Mouse (Mus musculus): Measurements from ENCODE around the gene Ccer2. TPM values are rescaled to one million over a fixed set of nuclear protein-coding genes. Genes with fewer than 3 reads are reported as not detected.

The Ccer2 gene
- polyA plus RNA-seq, 1 experiment from 2014 or later = not detected

DNA sequence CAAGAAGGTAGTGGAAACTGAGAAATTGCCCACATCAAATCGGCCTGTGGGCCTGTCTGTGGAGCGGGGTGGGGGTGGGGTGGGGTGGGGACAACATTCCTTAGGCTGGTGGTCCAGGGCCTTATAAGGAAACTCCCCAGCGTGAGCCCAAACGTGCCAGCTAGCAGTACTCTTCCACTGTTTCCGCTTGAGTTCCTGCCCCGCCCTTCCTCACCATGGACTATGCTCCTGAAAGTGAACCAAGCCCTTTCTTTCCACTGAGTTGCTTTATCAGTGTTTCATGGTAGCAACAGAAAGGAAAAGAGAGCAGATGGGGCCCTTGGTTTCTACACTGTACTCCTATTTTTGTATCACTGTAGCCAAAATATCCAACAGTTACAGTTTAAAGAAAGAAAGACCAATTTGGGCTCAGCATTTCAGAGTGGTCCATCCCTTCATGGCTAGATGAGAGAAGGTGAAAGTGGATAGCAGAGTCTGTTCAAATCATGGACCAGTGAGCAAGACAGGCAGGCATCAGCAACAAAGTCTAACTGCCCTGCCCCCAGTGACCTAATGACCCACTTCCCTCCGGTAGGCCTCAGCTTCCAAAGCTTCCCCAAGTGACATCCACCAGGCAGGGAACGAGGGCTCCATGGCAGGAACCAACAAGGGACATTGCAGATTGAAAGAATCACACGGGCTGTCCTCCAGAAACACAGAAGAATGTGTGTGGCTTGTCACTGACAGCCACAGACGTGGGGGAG, 47.0 kb downstream of the Ccer2 start:
- H3K27me3 ChIP-seq (ENCODE audit: control insufficient read depth, insufficient read depth, low read depth, low read length) = no peaks in the 10 kb centered on the region
- ATAC-seq (ENCODE audit: low read depth) = peak; percentile 49
- no peaks in the 10 kb centered on the region for H3K36me3 ChIP-seq (ENCODE audit: control insufficient read depth, insufficient read depth)
- H3K9me3 ChIP-seq (replicated peaks; ENCODE audit: control insufficient read depth, low read length) = no peaks in the 10 kb centered on the region
- peaks cover 33% of the 10 kb centered on the region for H3K4me1 ChIP-seq (ENCODE audit: control insufficient read depth, low read depth, low read length)
- 12% methylated on average over 10 of the region's 10 CpGs for WGBS (ENCODE audit: insufficient replicate concordance)
- peak overlapping the region; percentile 78 for H3K27ac ChIP-seq (ENCODE audit: low read length)
- no peak overlapping the region for H3K4me3 ChIP-seq (ENCODE audit: low read depth, low read length)
- peak overlapping the region; percentile 21 for H3K9ac ChIP-seq (ENCODE audit: low read depth, low read length)
- peak overlapping the region; percentile 27; the same call in 1 of the 2 replicates for H3K4me2 ChIP-seq (ENCODE audit: low read depth, low read length)

DNA sequence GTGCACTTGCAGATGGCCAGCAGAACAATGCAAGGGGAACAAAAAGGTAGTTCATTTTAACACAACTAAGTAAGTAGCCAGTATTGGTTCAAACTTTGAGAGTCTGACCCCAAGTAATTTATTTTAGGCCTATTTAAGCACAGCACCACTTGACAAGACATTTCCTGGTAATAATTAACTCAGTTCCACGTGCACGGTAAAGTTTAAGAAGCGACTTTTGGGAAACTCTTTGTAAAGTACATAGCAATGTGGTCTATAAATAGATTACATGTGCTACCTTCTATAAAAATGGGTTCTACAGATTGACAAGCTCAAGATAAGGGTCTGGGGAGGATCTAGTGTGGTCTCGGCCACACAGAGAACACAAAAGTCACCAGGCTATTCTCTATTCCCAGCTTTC, 47.8 kb downstream of the Ccer2 start:
- H3K9ac ChIP-seq (ENCODE audit: low read depth, low read length) = no peak overlapping the region; the same call in 1 of the 2 replicates
- H3K36me3 ChIP-seq (ENCODE audit: control insufficient read depth, insufficient read depth) = no peaks in the 10 kb centered on the region
- H3K4me2 ChIP-seq (ENCODE audit: low read depth, low read length) = no peak overlapping the region
- no peak overlapping the region for H3K4me3 ChIP-seq (ENCODE audit: low read depth, low read length)
- no peaks in the 10 kb centered on the region for H3K9me3 ChIP-seq (replicated peaks; ENCODE audit: control insufficient read depth, low read length)
- ATAC-seq (ENCODE audit: low read depth) = no peak
- 23% methylated on average over 4 of the region's 4 CpGs for WGBS (ENCODE audit: insufficient replicate concordance)
- H3K4me1 ChIP-seq (ENCODE audit: control insufficient read depth, low read depth, low read length) = peaks cover 38% of the 10 kb centered on the region
- peak overlapping the region; percentile 78 for H3K27ac ChIP-seq (ENCODE audit: low read length)
- H3K27me3 ChIP-seq (ENCODE audit: control insufficient read depth, insufficient read depth, low read depth, low read length) = no peaks in the 10 kb centered on the region

DNA sequence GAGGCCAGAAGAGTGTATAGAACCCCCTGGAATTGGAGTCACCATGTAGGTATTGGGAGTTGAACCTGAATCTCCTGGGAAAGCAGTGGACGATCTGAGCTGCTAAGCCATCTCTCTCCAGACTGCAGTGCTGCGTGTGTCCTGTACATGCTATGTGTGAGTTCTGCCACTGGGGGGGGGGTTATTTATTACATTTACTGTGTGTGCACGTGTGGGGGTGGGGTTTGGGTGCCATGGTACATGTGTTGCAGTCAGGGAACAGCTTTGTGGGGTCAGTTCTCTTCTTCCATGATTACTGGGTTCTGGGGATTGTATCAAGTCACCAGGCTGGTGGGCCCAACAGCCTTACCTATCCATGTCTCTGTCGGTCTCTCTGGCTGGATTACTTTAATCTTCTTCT, 50.9 kb downstream of the Ccer2 start:
- ATAC-seq (ENCODE audit: low read depth) = no peak
- Histone ChIP-seq H3K4me3 (ENCODE audit: low read depth, low read length) (no peak overlapping the region), H3K4me1 (ENCODE audit: control insufficient read depth, low read depth, low read length) (peaks cover 40% of the 10 kb centered on the region), H3K27ac (ENCODE audit: low read length) (no peak overlapping the region), H3K27me3 (ENCODE audit: control insufficient read depth, insufficient read depth, low read depth, low read length) (no peaks in the 10 kb centered on the region), H3K9me3 (replicated peaks; ENCODE audit: control insufficient read depth, low read length) (no peaks in the 10 kb centered on the region), H3K9ac (ENCODE audit: low read depth, low read length) (no peak overlapping the region), H3K36me3 (ENCODE audit: control insufficient read depth, insufficient read depth) (no peaks in the 10 kb centered on the region), H3K4me2 (ENCODE audit: low read depth, low read length) (no peak overlapping the region)
- 56% methylated on average over 4 of the region's 4 CpGs for WGBS (ENCODE audit: insufficient replicate concordance)

DNA sequence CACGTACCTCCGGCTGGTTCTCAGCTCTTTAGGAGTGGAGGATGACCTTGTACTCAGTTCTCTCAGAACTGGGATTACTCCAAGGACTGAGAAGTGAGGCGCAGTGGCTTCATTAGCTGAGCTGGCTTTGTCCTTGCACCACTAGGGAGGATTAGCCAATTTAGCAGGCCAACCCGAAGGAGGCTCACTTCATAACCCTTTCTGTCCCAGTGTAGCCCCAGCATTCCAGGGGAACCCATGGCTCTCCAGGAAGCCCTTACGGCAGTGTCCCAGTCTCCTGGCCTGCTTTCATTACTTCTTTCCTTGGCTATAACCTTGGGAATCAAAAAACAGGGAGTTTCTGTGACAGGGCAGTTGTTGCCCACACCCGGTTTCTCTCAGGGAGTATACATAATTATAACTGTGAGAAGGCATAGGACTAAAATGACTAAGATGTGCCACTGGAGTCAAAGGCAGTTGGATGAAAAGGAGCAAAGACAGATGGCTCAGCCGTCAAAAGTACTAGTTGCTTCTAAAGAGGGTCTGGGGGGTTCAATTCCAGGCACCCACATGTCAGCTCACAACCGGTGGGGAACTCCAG, 51.8 kb downstream of the Ccer2 start:
- peak overlapping the region; percentile 99 for H3K27ac ChIP-seq (ENCODE audit: low read length)
- WGBS (ENCODE audit: insufficient replicate concordance) = 58% methylated on average over 8 of the region's 8 CpGs
- H3K9ac ChIP-seq (ENCODE audit: low read depth, low read length) = peak overlapping the region; percentile 95
- H3K9me3 ChIP-seq (replicated peaks; ENCODE audit: control insufficient read depth, low read length) = no peaks in the 10 kb centered on the region
- no peaks in the 10 kb centered on the region; the same call in 1 of the 2 replicates for H3K36me3 ChIP-seq (ENCODE audit: control insufficient read depth, insufficient read depth)
- no peak for ATAC-seq (ENCODE audit: low read depth)
- H3K4me3 ChIP-seq (ENCODE audit: low read depth, low read length) = peak overlapping the region; percentile 93
- H3K27me3 ChIP-seq (ENCODE audit: control insufficient read depth, insufficient read depth, low read depth, low read length) = no peaks in the 10 kb centered on the region
- H3K4me1 ChIP-seq (ENCODE audit: control insufficient read depth, low read depth, low read length) = peaks cover 41% of the 10 kb centered on the region
- H3K4me2 ChIP-seq (ENCODE audit: low read depth, low read length) = peak overlapping the region; percentile 100

DNA sequence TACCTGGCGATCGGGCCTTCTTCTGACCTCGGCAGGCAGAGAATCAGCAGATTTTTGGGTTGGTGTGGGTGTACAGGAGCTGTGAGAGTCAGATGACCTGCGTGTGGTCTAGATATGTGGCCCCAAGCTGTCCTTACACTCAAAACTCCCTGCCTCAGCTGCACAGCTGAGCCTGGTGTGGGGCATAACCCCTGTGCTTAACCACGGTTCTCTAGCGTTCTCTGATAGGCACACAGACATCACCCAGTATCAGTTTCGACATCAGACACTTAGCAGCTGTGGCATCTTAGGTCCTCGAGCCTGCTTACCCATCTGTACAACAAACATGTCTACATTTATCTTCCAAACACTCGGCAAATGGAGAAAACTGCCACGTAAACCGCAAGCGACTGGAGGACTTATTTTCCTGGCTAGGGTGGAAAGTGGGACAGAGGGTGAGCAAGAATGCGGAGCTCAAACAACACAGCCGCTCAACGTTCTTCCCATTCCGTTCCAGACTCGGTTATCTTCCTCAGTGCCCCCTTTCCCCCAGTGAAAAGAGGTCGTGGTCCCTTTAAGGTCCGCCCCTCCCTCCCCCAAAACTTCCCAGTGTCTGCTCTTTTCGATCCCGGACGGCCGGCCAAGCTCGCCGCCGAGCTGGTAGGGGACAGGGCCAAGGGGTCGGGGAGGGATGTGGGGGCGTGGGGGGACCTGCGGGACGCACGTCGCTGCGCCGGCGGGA, 52.4 kb downstream of the Ccer2 start, which contains the start of gene Hnrnpl:
Gene Hnrnpl, plus strand, starts transcription at position 321 of the 721 bp plus-strand sequence.
- H3K4me1 ChIP-seq (ENCODE audit: control insufficient read depth, low read depth, low read length) = peaks cover 41% of the 10 kb centered on the region
- peak within 1 kb of the TSS; percentile 95 for H3K9ac ChIP-seq (ENCODE audit: low read depth, low read length)
- H3K9me3 ChIP-seq (replicated peaks; ENCODE audit: control insufficient read depth, low read length) = no peaks in the 10 kb centered on the region
- peak within 1 kb of the TSS; percentile 93 for H3K4me3 ChIP-seq (ENCODE audit: low read depth, low read length)
- H3K27ac ChIP-seq (ENCODE audit: low read length) = peak within 1 kb of the TSS; percentile 99
- 2% methylated on average over 35 of the region's 35 CpGs for WGBS (ENCODE audit: insufficient replicate concordance)
- H3K27me3 ChIP-seq (ENCODE audit: control insufficient read depth, insufficient read depth, low read depth, low read length) = no peaks in the 10 kb centered on the region
- no peak for ATAC-seq (ENCODE audit: low read depth)
- peak within 1 kb of the TSS; percentile 100 for H3K4me2 ChIP-seq (ENCODE audit: low read depth, low read length)
- peaks cover 4% of the 10 kb centered on the region for H3K36me3 ChIP-seq (ENCODE audit: control insufficient read depth, insufficient read depth)

Other genes starting within 250 kb of the Ccer2 start
- gene Ifnl2, start 245.7 kb upstream of the Ccer2 start, polyA plus RNA-seq (2015; fragmentation: Nextera tagmentation; extraction: Ambion mirVana) = not detected in 2 replicates
- not detected in 2 replicates for gene Ifnl3, start 233.3 kb upstream of the Ccer2 start, polyA plus RNA-seq (2015; fragmentation: Nextera tagmentation; extraction: Ambion mirVana)
- 0.53 and 2.5 TPM in 2 replicates for gene Sycn, start 215.3 kb upstream of the Ccer2 start, polyA plus RNA-seq (2015; fragmentation: Nextera tagmentation; extraction: Ambion mirVana)
- gene Nccrp1, start 208.9 kb upstream of the Ccer2 start, polyA plus RNA-seq (2015; fragmentation: Nextera tagmentation; extraction: Ambion mirVana) = not detected in 2 replicates
- gene Samd4b, start 158.0 kb upstream of the Ccer2 start, polyA plus RNA-seq (2015; fragmentation: Nextera tagmentation; extraction: Ambion mirVana) = 2.5 and 3.5 TPM in 2 replicates
- 16.4 and 17.5 TPM in 2 replicates for gene Pak4, start 158.0 kb upstream of the Ccer2 start, polyA plus RNA-seq (2015; fragmentation: Nextera tagmentation; extraction: Ambion mirVana)
- not detected in 2 replicates for gene Acp7, start 124.8 kb upstream of the Ccer2 start, polyA plus RNA-seq (2015; fragmentation: Nextera tagmentation; extraction: Ambion mirVana)
- 0.29 and 0.34 TPM in 2 replicates for gene Fbxo27, start 63.3 kb upstream of the Ccer2 start, polyA plus RNA-seq (2015; fragmentation: Nextera tagmentation; extraction: Ambion mirVana)
- gene Fbxo17, start 39.4 kb upstream of the Ccer2 start, polyA plus RNA-seq (2015; fragmentation: Nextera tagmentation; extraction: Ambion mirVana) = 1.0 and 1.3 TPM in 2 replicates
- gene Mrps12, start 14.4 kb upstream of the Ccer2 start, polyA plus RNA-seq (2015; fragmentation: Nextera tagmentation; extraction: Ambion mirVana) = 73.3 and 73.7 TPM in 2 replicates
- gene Sars2, start 14.2 kb upstream of the Ccer2 start, polyA plus RNA-seq (2015; fragmentation: Nextera tagmentation; extraction: Ambion mirVana) = 10.5 and 11.2 TPM in 2 replicates
- gene Sirt2, start 10.6 kb downstream of the Ccer2 start, polyA plus RNA-seq (2015; fragmentation: Nextera tagmentation; extraction: Ambion mirVana) = 24.1 and 28.0 TPM in 2 replicates
- 29.3 TPM in 2 replicates for gene Nfkbib, start 11.3 kb downstream of the Ccer2 start, polyA plus RNA-seq (2015; fragmentation: Nextera tagmentation; extraction: Ambion mirVana)
- 8.1 and 8.7 TPM in 2 replicates for gene Rinl, start 32.8 kb downstream of the Ccer2 start, polyA plus RNA-seq (2015; fragmentation: Nextera tagmentation; extraction: Ambion mirVana)
- gene Hnrnpl, start 52.4 kb downstream of the Ccer2 start, polyA plus RNA-seq (2015; fragmentation: Nextera tagmentation; extraction: Ambion mirVana) = 69.0 and 80.7 TPM in 2 replicates
- 172 and 201 TPM in 2 replicates for gene Ech1, start 69.0 kb downstream of the Ccer2 start, polyA plus RNA-seq (2015; fragmentation: Nextera tagmentation; extraction: Ambion mirVana)
- 6.2 and 22.3 TPM in 2 replicates for gene Lgals4, start 77.7 kb downstream of the Ccer2 start, polyA plus RNA-seq (2015; fragmentation: Nextera tagmentation; extraction: Ambion mirVana)
- 0.16 and 0.19 TPM in 2 replicates for gene Lgals7, start 107.7 kb downstream of the Ccer2 start, polyA plus RNA-seq (2015; fragmentation: Nextera tagmentation; extraction: Ambion mirVana)
- gene Capn12, start 125.2 kb downstream of the Ccer2 start, polyA plus RNA-seq (2015; fragmentation: Nextera tagmentation; extraction: Ambion mirVana) = 0.09 and 0.12 TPM in 2 replicates
- gene Actn4, start 206.2 kb downstream of the Ccer2 start, polyA plus RNA-seq (2015; fragmentation: Nextera tagmentation; extraction: Ambion mirVana) = 130 and 137 TPM in 2 replicates
- 195 and 205 TPM in 2 replicates for gene Eif3k, start 225.7 kb downstream of the Ccer2 start, polyA plus RNA-seq (2015; fragmentation: Nextera tagmentation; extraction: Ambion mirVana)
- gene Map4k1, start 225.9 kb downstream of the Ccer2 start, polyA plus RNA-seq (2015; fragmentation: Nextera tagmentation; extraction: Ambion mirVana) = 28.3 and 30.2 TPM in 2 replicates

Measured in liver, embryonic 16.5 days (tissue).